Mouse (Mus musculus) C2C12 (cell line): ENCODE results near the gene Rgs14.

Source experiments
- CEBPB ChIP-seq: IDR thresholded peaks from one replicate; pipeline ENCODE4 v1.6.1; 2011; ENCODE audit warnings: low read depth, mild to moderate bottlenecking, control low read depth, moderate library complexity
- CTCF ChIP-seq: IDR thresholded peaks from one replicate; pipeline ENCODE4 v1.5.1; 2011; ENCODE audit not compliant: control insufficient read depth, insufficient read depth, insufficient read length
- USF1 ChIP-seq: IDR thresholded peaks from one replicate; pipeline ENCODE4 v1.6.1; 2011; ENCODE audit warnings: low read depth, mild to moderate bottlenecking, control low read depth, moderate library complexity

DNA sequence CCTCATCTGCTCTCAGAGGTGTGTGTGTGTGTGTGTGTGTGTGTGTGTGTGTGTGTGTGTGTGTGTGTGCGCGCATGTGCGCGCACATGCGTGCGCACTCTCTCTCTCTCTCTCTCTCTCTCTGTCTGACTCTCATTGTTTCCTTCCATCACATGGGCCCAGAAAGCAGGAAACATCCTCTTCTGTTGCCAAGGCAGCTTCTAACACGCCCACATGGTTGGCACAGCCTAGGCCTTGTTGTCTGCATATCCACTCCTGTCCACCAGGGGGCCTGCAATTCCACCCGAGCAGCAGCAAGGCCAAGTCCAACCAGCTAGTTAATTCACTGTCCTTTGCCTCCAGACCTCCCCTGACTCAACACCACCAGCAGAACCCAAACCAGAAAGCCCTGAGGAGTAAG is 41.9 kb upstream of the Rgs14 start:
- TF ChIP-seq USF1 (peak; percentile 41), CTCF (peak; percentile 86), CEBPB (no peak)
